In the genomic region with DNA sequence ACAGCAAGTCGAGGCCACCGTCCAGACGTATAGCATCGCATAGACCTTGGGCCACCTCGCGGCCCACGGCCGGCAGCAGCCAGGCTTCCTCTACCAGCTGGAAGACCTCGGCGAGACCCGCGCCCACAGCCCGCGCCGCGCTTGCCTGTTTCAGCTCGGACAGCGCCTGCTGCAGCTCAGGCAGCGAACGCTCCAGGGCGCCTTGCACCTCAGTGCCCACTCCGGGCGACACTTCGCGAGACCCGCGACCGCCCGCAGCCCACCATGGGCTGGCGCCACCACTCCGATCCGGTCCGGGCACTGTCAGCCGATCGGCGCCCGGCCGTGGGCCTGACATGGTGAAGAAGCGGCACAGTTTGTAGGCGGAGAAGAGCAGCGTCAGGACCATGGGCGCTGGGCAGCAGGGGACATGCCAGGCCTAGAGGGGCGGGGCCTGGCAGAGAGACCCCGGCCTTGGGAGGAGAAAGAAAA, we compare ENCODE assay signal across 8 mouse cellular contexts. TPM values are rescaled to one million over a fixed set of nuclear protein-coding genes. Genes with fewer than 3 reads are reported as not detected.
A peak's percentile ranks its signal among the peaks of the same experiment; 100 is the strongest.
DNase-seq lines count a peak whose midpoint lies in the region; ATAC-seq and TF ChIP-seq lines count a peak whose summit lies in the region.

No protein-coding gene starts in this region.

- peaks cover 86% of the 10 kb centered on the region for H3K27me3 ChIP-seq in heart, embryonic 10.5 days (ENCODE audit: insufficient read depth, poor library complexity, severe bottlenecking)
- H3K27me3 ChIP-seq in Patski = peaks cover 57% of the 10 kb centered on the region
- H3K27me3 ChIP-seq in embryonic facial prominence, embryonic 13.5 days = peaks cover 73% of the 10 kb centered on the region
- no peaks in the 10 kb centered on the region for H3K27me3 ChIP-seq in hindbrain, postnatal 0 days (ENCODE audit: insufficient read depth, low read length)
- H3K27me3 ChIP-seq in liver, embryonic 13.5 days = peaks cover 82% of the 10 kb centered on the region

- CTCF ChIA-PET in Patski (lab: Charles Lee) = interaction anchor here (1.2 kb wide), 1 partner anchor 13 kb away, joined by 5 read pairs; no protein-coding TSS in a partner anchor

- H3K4me1 ChIP-seq in heart, embryonic 10.5 days = peaks cover 14% of the 10 kb centered on the region
- H3K4me1 ChIP-seq in embryonic facial prominence, embryonic 13.5 days = peaks cover 16% of the 10 kb centered on the region
- peaks cover 4% of the 10 kb centered on the region; the same call in 1 of the 2 replicates for H3K4me1 ChIP-seq in hindbrain, postnatal 0 days (ENCODE audit: insufficient read depth, low read length)
- H3K4me1 ChIP-seq in liver, embryonic 13.5 days (replicated peaks) = peaks cover 20% of the 10 kb centered on the region

- in situ Hi-C loops in Patski (cut with MboI; ENCODE audit: low pct_unique_long_range_greater_than_20kb) = no loop called here

- intact Hi-C loops in heart, postnatal 10 days (cut with DNase I) = no loop called here

- H3K4me2 ChIP-seq in embryonic facial prominence, embryonic 13.5 days = peak overlapping the region; percentile 98
- H3K4me2 ChIP-seq in hindbrain, postnatal 0 days (ENCODE audit: low read depth, low read length) = peak overlapping the region; percentile 79
- peak overlapping the region; percentile 75 for H3K4me2 ChIP-seq in liver, embryonic 13.5 days

- under 1% methylated on average over 44 of the region's 44 CpGs for whole genome bisulfite sequencing in heart, embryonic 10.5 days
- under 1% methylated on average over 44 of the region's 44 CpGs for WGBS in embryonic facial prominence, embryonic 13.5 days
- WGBS in hindbrain, postnatal 0 days = under 1% methylated on average over 43 of the region's 44 CpGs
- 1% methylated on average over 44 of the region's 44 CpGs for WGBS in liver, embryonic 13.5 days (ENCODE audit: insufficient replicate concordance)

- H3K36me3 ChIP-seq in heart, embryonic 10.5 days = no peaks in the 10 kb centered on the region
- H3K36me3 ChIP-seq in embryonic facial prominence, embryonic 13.5 days = no peaks in the 10 kb centered on the region
- no peaks in the 10 kb centered on the region for H3K36me3 ChIP-seq in hindbrain, postnatal 0 days (ENCODE audit: insufficient read depth, low read length)
- no peaks in the 10 kb centered on the region for H3K36me3 ChIP-seq in liver, embryonic 13.5 days

- peak overlapping the region; percentile 67 for H3K4me3 ChIP-seq in heart, embryonic 10.5 days
- peak overlapping the region; percentile 61 for H3K4me3 ChIP-seq in embryonic facial prominence, embryonic 13.5 days
- peak overlapping the region; percentile 70 for H3K4me3 ChIP-seq in hindbrain, postnatal 0 days (ENCODE audit: low read length)
- H3K4me3 ChIP-seq in liver, embryonic 13.5 days (replicated peaks) = peak overlapping the region; percentile 51

- TF ChIP-seq CTCF in Patski (IDR thresholded peaks at IDR 0.05) = no peak
- TF ChIP-seq CTCF in hindbrain, postnatal 0 days (IDR thresholded peaks at IDR 0.05; ENCODE audit: low read depth) = no peak

- peak; percentile 45 for ATAC-seq in Patski
- ATAC-seq in embryonic facial prominence, embryonic 13.5 days (ENCODE audit: insufficient number of reproducible peaks, insufficient read depth, low FRiP score, low TSS enrichment, low read depth) = no peak; the same call in 1 of the 2 replicates
- peak; percentile 77 for ATAC-seq in hindbrain, postnatal 0 days
- ATAC-seq in liver, embryonic 13.5 days (ENCODE audit: low read depth) = no peak
- ATAC-seq in inflammation-experienced regulatory T-cells, adult 6 months = no peak

- no peak overlapping the region; the same call in 1 of the 2 replicates for H3K27ac ChIP-seq in heart, embryonic 10.5 days
- no peak overlapping the region for H3K27ac ChIP-seq in embryonic facial prominence, embryonic 13.5 days
- H3K27ac ChIP-seq in hindbrain, postnatal 0 days = peak overlapping the region; percentile 94
- no peak overlapping the region for H3K27ac ChIP-seq in liver, embryonic 13.5 days

- POLR2A ChIA-PET in Patski (lab: Charles Lee) = interaction anchor here (0.6 to 1.6 kb wide), 3 partner anchors 8 to 432 kb away, joined by 3 to 6 read pairs (median 5); partner anchors contain the start of gene Slc46a1

- DNase-seq in heart, embryonic 10.5 days (ENCODE audit: low spot score) = no peak
- DNase-seq in heart, postnatal 10 days = no peak
- no peak for DNase-seq in Patski (ENCODE audit: low read depth, low spot score)
- DNase-seq in hindbrain, postnatal 0 days (ENCODE audit: low spot score) = peak; percentile 79
- no peak for DNase-seq in liver, embryonic 13.5 days
- DNase-seq in right cerebral cortex, adult 2 months (ENCODE audit: low spot score in 2 of 2) = peak; percentile 50 to 58

- no peaks in the 10 kb centered on the region for H3K9me3 ChIP-seq in heart, embryonic 10.5 days
- no peaks in the 10 kb centered on the region for H3K9me3 ChIP-seq in embryonic facial prominence, embryonic 13.5 days
- no peaks in the 10 kb centered on the region for H3K9me3 ChIP-seq in hindbrain, postnatal 0 days (ENCODE audit: low read length)
- H3K9me3 ChIP-seq in liver, embryonic 13.5 days (replicated peaks) = no peaks in the 10 kb centered on the region

- H3K9ac ChIP-seq in embryonic facial prominence, embryonic 13.5 days = peak overlapping the region; percentile 65
- peak overlapping the region; percentile 76 for H3K9ac ChIP-seq in hindbrain, postnatal 0 days (replicated peaks; ENCODE audit: low read length)
- no peak overlapping the region for H3K9ac ChIP-seq in liver, embryonic 13.5 days

RNA-seq across cellular contexts. Expression of gene Sarm1, which starts 0.4 kb away (rescaled TPM):
- 0.10 and 1.5 TPM in 2 replicates for polyA plus RNA-seq in heart, embryonic 10.5 days (2016; fragmentation: Nextera tagmentation; extraction: Ambion mirVana)
- under 1 TPM; 0.22 to 0.30 TPM for total RNA-seq in heart, postnatal 10 days (2021)
- 1.4 TPM for polyA plus RNA-seq in Patski (2021)
- 2.6 and 3.2 TPM in 2 replicates for polyA plus RNA-seq in embryonic facial prominence, embryonic 13.5 days (2015; fragmentation: Nextera tagmentation; extraction: Ambion mirVana)
- 85.9 and 87.8 TPM in 2 replicates for total RNA-seq in hindbrain, postnatal 0 days (2014; rRNA removed)
- 30.8 and 32.7 TPM in 2 replicates for polyA plus RNA-seq in hindbrain, postnatal 0 days (2015; fragmentation: Nextera tagmentation; extraction: Ambion mirVana)
- polyA plus RNA-seq in liver, embryonic 13.5 days (2015; fragmentation: Nextera tagmentation; extraction: Ambion mirVana) = 0.16 and 0.29 TPM in 2 replicates
- 1 to 10 TPM in 1 of 3 experiments, under 1 TPM in 2; 0.41 to 2.2 (median 0.97) TPM for polyA plus RNA-seq in inflammation-experienced regulatory T-cells, adult 6 months (2017; shearing (Covaris generic))

RNA-seq across cellular contexts. Expression of gene Vtn, which starts 1.8 kb away (rescaled TPM):
- polyA plus RNA-seq in heart, embryonic 10.5 days (2016; fragmentation: Nextera tagmentation; extraction: Ambion mirVana) = 1.6 and 43.5 TPM in 2 replicates
- 10 to 100 TPM; 23.4 to 28.4 TPM for total RNA-seq in heart, postnatal 10 days (2021)
- not detected for polyA plus RNA-seq in Patski (2021)
- 2.2 and 8.7 TPM in 2 replicates for polyA plus RNA-seq in embryonic facial prominence, embryonic 13.5 days (2015; fragmentation: Nextera tagmentation; extraction: Ambion mirVana)
- total RNA-seq in hindbrain, postnatal 0 days (2014; rRNA removed) = 109 and 152 TPM in 2 replicates
- polyA plus RNA-seq in hindbrain, postnatal 0 days (2015; fragmentation: Nextera tagmentation; extraction: Ambion mirVana) = 118 and 133 TPM in 2 replicates
- polyA plus RNA-seq in liver, embryonic 13.5 days (2015; fragmentation: Nextera tagmentation; extraction: Ambion mirVana) = 297 and 348 TPM in 2 replicates
- not detected for polyA plus RNA-seq in inflammation-experienced regulatory T-cells, adult 6 months (2017; shearing (Covaris generic))

RNA-seq across cellular contexts. Expression of gene Sebox, which starts 6.1 kb away (rescaled TPM):
- not detected in 2 replicates for polyA plus RNA-seq in heart, embryonic 10.5 days (2016; fragmentation: Nextera tagmentation; extraction: Ambion mirVana)
- total RNA-seq in heart, postnatal 10 days (2021) = not detected
- polyA plus RNA-seq in Patski (2021) = not detected
- polyA plus RNA-seq in embryonic facial prominence, embryonic 13.5 days (2015; fragmentation: Nextera tagmentation; extraction: Ambion mirVana) = not detected in 2 replicates
- total RNA-seq in hindbrain, postnatal 0 days (2014; rRNA removed) = 0.58 and 0.78 TPM in 2 replicates
- polyA plus RNA-seq in hindbrain, postnatal 0 days (2015; fragmentation: Nextera tagmentation; extraction: Ambion mirVana) = 0.15 and 0.26 TPM in 2 replicates
- 0.09 and 0.24 TPM in 2 replicates for polyA plus RNA-seq in liver, embryonic 13.5 days (2015; fragmentation: Nextera tagmentation; extraction: Ambion mirVana)
- polyA plus RNA-seq in inflammation-experienced regulatory T-cells, adult 6 months (2017; shearing (Covaris generic)) = not detected

RNA-seq across cellular contexts. Expression of gene Tmem199, which starts 14.9 kb away (rescaled TPM):
- polyA plus RNA-seq in heart, embryonic 10.5 days (2016; fragmentation: Nextera tagmentation; extraction: Ambion mirVana) = 64.2 and 74.5 TPM in 2 replicates
- total RNA-seq in heart, postnatal 10 days (2021) = 10 to 100 TPM; 14.9 to 16.6 TPM
- 48.0 TPM for polyA plus RNA-seq in Patski (2021)
- polyA plus RNA-seq in embryonic facial prominence, embryonic 13.5 days (2015; fragmentation: Nextera tagmentation; extraction: Ambion mirVana) = 46.6 and 50.9 TPM in 2 replicates
- 40.3 and 42.1 TPM in 2 replicates for total RNA-seq in hindbrain, postnatal 0 days (2014; rRNA removed)
- 84.8 and 86.9 TPM in 2 replicates for polyA plus RNA-seq in hindbrain, postnatal 0 days (2015; fragmentation: Nextera tagmentation; extraction: Ambion mirVana)
- 30.1 and 31.9 TPM in 2 replicates for polyA plus RNA-seq in liver, embryonic 13.5 days (2015; fragmentation: Nextera tagmentation; extraction: Ambion mirVana)
- polyA plus RNA-seq in inflammation-experienced regulatory T-cells, adult 6 months (2017; shearing (Covaris generic)) = 10 to 100 TPM; 42.2 to 59.5 (median 54.9) TPM

RNA-seq across cellular contexts. Expression of gene Poldip2, which starts 14.9 kb away (rescaled TPM):
- 160 and 165 TPM in 2 replicates for polyA plus RNA-seq in heart, embryonic 10.5 days (2016; fragmentation: Nextera tagmentation; extraction: Ambion mirVana)
- total RNA-seq in heart, postnatal 10 days (2021) = 100 to 1,000 TPM; 161 to 163 TPM
- polyA plus RNA-seq in Patski (2021) = 148 TPM
- polyA plus RNA-seq in embryonic facial prominence, embryonic 13.5 days (2015; fragmentation: Nextera tagmentation; extraction: Ambion mirVana) = 168 and 182 TPM in 2 replicates
- total RNA-seq in hindbrain, postnatal 0 days (2014; rRNA removed) = 134 and 143 TPM in 2 replicates
- 165 and 170 TPM in 2 replicates for polyA plus RNA-seq in hindbrain, postnatal 0 days (2015; fragmentation: Nextera tagmentation; extraction: Ambion mirVana)
- polyA plus RNA-seq in liver, embryonic 13.5 days (2015; fragmentation: Nextera tagmentation; extraction: Ambion mirVana) = 78.1 and 82.4 TPM in 2 replicates
- 10 to 100 TPM; 12.4 to 16.8 (median 13.2) TPM for polyA plus RNA-seq in inflammation-experienced regulatory T-cells, adult 6 months (2017; shearing (Covaris generic))

Comparison
In these comparisons a context has a peak if more than half of its experiments do, and no peak if none do; other contexts are left out.
1. DNase-seq: peak in hindbrain, postnatal 0 days (single experiment) and right cerebral cortex, adult 2 months (2 of 2); none in heart, embryonic 10.5 days (single experiment), heart, postnatal 10 days (0 of 2), Patski (single experiment) and liver, embryonic 13.5 days (single experiment).
2. ATAC-seq: peak in Patski (single experiment) and hindbrain, postnatal 0 days (single experiment); none in embryonic facial prominence, embryonic 13.5 days (single experiment), liver, embryonic 13.5 days (single experiment) and inflammation-experienced regulatory T-cells, adult 6 months (single experiment).
3. Peak in every context shown above with its lines, with median percentiles within 50 percentile points of each other: H3K4me3 ChIP-seq and H3K4me2 ChIP-seq.